Mouse (Mus musculus): ENCODE data around the gene Wdr37. TPM values are rescaled to one million over a fixed set of nuclear protein-coding genes. Genes with fewer than 3 reads are reported as not detected.
A peak's percentile ranks its signal among the peaks of the same experiment; 100 is the strongest.

The Wdr37 gene
- polyA plus RNA-seq, 1 experiment from 2014 or later = 43.4 TPM

DNA sequence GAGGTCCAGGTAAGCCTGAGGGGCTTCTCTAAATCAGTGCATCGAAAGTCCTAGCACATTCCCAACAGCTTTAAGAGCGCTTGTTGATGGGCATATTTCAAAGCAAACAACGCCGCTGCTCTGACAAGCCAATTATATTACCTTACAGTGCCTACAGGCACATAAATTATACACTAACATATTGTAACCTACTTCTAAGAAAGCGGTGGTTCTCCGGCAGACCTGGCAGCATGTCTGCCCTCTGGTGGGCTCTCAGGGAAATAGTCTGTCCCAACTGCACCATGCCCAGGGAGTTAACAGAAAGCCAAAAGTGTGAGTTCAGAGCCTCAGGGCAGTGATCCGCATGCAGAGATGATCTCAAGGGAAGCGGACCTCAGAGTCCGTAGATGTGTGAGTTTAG, 86.5 kb downstream of the Wdr37 start:
- Histone ChIP-seq H3K9ac (no peak overlapping the region), H3K27ac (no peak overlapping the region), H3K9me3 (replicated peaks) (no peaks in the 10 kb centered on the region), H3K4me2 (no peak overlapping the region), H3K4me1 (no peaks in the 10 kb centered on the region), H3K27me3 (no peaks in the 10 kb centered on the region), H3K4me3 (no peak overlapping the region), H3K36me3 (ENCODE audit: poor library complexity, severe bottlenecking) (no peaks in the 10 kb centered on the region)
- WGBS = 47% methylated on average over 9 of the region's 9 CpGs
- peak; percentile 81 for ATAC-seq

DNA sequence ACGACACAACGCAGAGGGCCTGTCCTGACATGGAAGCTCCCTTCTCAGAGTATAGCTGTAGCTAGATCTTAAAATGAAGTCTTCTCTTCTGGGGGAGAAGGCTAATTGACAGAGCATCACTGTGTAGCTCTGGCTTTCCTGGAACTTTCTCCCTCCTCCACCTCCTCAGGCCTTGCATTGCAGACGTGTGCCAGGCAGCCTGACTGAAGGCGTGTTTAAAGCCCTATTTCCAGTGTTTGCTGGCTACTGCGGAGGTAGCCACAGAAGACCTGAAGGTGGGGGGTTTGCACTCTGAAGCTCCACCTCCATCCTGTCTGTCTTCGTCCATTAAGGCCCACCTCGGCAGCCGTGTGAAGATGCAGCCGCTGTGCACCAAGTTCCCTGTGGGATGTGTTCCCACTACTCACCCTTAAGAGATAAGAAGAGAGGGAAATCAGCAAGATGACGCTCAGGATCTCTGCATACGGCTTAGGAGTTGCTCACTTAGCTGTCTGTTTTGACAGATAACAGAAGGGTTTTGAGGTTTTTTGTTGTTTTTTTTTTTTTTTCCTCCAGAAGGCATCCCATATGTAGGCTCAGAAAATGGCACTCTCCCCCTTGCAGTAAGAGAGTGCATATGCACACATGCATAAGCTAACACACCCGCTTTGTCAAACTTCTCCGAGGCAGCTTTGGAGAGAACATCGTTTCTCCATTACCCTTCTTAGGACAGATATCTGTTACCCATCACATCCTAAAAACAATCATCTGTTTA, 87.2 kb downstream of the Wdr37 start:
- WGBS = 84% methylated on average over 14 of the region's 14 CpGs
- no peak overlapping the region for H3K9ac ChIP-seq
- H3K27ac ChIP-seq = no peak overlapping the region
- peak; percentile 70; the same call in 1 of the 2 replicates for ATAC-seq
- H3K4me3 ChIP-seq = no peak overlapping the region
- no peaks in the 10 kb centered on the region for H3K9me3 ChIP-seq (replicated peaks)
- H3K27me3 ChIP-seq = no peaks in the 10 kb centered on the region
- no peaks in the 10 kb centered on the region for H3K36me3 ChIP-seq (ENCODE audit: poor library complexity, severe bottlenecking)
- H3K4me1 ChIP-seq = no peaks in the 10 kb centered on the region
- no peak overlapping the region for H3K4me2 ChIP-seq

DNA sequence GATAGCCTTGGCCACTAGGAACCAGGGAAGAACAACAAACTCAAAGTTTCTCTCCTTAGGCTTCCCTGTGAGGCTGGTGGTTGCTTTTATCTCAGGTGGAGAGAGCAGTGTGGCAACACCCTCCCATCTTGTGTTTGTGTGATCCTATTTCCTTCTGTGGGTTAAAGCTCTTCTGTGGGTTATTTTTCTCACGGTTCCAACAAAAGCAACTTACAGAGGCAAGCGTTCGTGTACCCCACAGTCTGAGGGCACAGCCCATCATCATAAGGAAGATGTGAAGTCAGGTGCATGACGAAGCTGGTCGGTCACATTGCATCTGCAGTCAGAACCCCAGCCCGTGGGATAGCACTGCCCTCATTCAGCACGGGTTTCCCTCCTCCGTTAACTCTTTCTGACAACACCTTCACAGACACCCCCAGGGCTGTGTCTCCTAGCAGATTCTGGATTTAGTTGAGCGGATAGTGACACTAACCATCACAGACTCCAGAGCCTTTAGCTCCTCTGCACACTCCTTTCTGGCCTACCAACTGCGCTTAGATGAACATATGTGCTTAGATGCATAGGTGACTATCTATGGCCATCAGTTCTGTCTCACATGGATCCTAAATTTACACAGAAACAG, 87.9 kb downstream of the Wdr37 start:
- WGBS = 89% methylated on average over 10 of the region's 10 CpGs
- no peak for ATAC-seq
- Histone ChIP-seq H3K9me3 (replicated peaks) (no peaks in the 10 kb centered on the region), H3K4me3 (no peak overlapping the region), H3K27ac (no peak overlapping the region), H3K36me3 (ENCODE audit: poor library complexity, severe bottlenecking) (no peaks in the 10 kb centered on the region), H3K4me2 (no peak overlapping the region), H3K4me1 (no peaks in the 10 kb centered on the region), H3K27me3 (no peaks in the 10 kb centered on the region), H3K9ac (no peak overlapping the region)

DNA sequence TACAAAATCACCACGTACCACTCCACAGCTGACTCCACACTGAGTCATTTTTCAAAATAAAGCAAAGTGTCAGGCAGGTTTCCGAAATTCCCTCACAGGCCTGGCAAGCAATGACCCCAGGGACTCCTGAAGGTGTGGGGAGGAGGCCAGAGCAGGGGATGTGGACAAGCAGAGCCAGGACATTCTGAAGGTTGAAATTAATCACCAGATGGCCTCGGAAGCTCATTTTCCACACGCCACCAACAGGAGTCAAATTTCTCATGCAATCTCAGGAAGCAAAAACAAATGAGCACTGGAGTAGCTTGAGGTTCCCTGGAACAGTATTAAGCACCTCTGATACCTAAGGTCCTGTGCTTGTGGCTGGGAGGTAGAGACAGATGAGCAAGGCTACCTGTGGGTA, 89.1 kb downstream of the Wdr37 start:
- ATAC-seq = no peak
- 67% methylated on average over 4 of the region's 4 CpGs for WGBS
- no peak overlapping the region for H3K27ac ChIP-seq
- H3K4me2 ChIP-seq = no peak overlapping the region
- no peak overlapping the region for H3K4me3 ChIP-seq
- H3K9me3 ChIP-seq (replicated peaks) = no peaks in the 10 kb centered on the region
- H3K9ac ChIP-seq = no peak overlapping the region
- H3K36me3 ChIP-seq (ENCODE audit: poor library complexity, severe bottlenecking) = no peaks in the 10 kb centered on the region
- H3K27me3 ChIP-seq = no peaks in the 10 kb centered on the region
- no peaks in the 10 kb centered on the region for H3K4me1 ChIP-seq

DNA sequence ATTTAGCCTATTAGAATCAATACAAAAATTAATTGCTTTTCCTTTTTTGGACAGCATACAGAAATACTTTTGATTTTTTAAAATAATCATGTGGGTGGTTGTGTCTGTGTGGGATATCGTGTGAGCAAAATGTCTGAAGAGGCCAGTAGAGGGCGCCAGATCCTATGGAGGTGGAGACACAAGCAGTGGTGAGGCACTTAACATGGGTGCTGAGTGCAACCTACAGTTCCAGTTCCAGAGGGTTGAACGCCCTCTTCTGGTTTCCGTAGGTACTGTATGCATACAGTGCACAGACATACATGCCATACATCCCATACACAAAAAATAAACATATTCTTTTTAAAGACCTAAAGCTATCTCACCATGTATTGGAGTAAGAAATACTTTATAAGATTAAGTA, 91.3 kb downstream of the Wdr37 start:
- Histone ChIP-seq H3K27me3 (no peaks in the 10 kb centered on the region), H3K9me3 (replicated peaks) (no peaks in the 10 kb centered on the region), H3K36me3 (ENCODE audit: poor library complexity, severe bottlenecking) (no peaks in the 10 kb centered on the region), H3K27ac (no peak overlapping the region), H3K4me3 (no peak overlapping the region), H3K4me1 (no peaks in the 10 kb centered on the region), H3K4me2 (no peak overlapping the region), H3K9ac (no peak overlapping the region)
- WGBS = 57% methylated on average over 4 of the region's 4 CpGs
- ATAC-seq = peak; percentile 7; the same call in 1 of the 2 replicates

DNA sequence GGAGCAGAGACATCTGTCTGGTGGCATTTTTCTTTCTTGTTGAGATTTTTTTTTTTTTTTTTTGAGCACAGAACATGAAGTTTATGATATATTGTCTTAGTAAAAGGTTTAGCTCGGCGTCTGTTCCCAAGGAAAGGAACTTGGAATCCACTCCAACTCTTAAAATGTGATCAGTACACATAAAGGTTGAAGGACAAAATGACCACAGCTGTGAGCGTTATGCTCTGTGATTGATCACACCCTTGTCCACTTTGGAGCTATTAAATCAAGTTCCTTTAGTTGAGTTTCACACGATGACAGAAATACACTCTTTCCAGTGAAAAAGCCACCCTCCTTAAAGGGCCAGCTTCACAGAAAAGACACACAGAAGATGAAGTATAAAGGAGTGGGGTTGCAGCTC, 101.1 kb downstream of the Wdr37 start:
- no peak for ATAC-seq
- H3K4me2 ChIP-seq = no peak overlapping the region
- 77% methylated on average over 4 of the region's 4 CpGs for WGBS
- no peaks in the 10 kb centered on the region for H3K9me3 ChIP-seq (replicated peaks)
- no peaks in the 10 kb centered on the region; the same call in 1 of the 2 replicates for H3K36me3 ChIP-seq (ENCODE audit: poor library complexity, severe bottlenecking)
- no peak overlapping the region for H3K4me3 ChIP-seq
- no peaks in the 10 kb centered on the region for H3K27me3 ChIP-seq
- no peak overlapping the region for H3K27ac ChIP-seq
- no peak overlapping the region for H3K9ac ChIP-seq
- peaks cover 9% of the 10 kb centered on the region; the same call in 1 of the 2 replicates for H3K4me1 ChIP-seq

DNA sequence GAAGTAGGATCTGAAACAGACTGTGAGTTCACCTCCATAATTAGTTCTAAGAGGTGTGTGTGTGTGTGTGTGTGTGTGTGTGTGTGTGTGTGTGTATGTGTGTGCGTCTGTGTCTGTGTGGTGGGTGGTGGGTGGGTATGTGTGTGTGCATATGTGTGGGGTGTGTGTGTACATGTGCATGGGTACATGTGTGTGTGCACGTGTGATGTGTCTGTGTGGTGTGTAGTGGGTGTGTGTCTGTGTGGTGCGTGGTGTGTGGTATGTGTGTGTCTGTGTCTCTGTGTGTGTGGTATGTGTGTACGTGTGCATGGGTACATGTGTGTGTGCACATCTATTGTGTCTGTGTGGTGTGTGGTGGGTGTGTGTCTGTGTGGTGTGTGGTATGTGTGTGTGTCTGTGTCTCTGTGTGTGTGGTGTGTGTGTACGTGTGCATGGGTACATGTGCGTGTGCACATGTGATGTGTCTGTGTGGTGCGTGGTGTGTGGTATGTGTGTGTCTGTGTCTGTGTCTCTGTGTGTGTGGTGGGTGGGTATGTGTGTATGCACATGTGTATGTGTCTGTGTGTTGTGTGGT, 102.0 kb downstream of the Wdr37 start:
- WGBS = 95% methylated on average over 7 of the region's 7 CpGs
- no peak for ATAC-seq
- peaks cover 5% of the 10 kb centered on the region; the same call in 1 of the 2 replicates for H3K4me1 ChIP-seq

DNA sequence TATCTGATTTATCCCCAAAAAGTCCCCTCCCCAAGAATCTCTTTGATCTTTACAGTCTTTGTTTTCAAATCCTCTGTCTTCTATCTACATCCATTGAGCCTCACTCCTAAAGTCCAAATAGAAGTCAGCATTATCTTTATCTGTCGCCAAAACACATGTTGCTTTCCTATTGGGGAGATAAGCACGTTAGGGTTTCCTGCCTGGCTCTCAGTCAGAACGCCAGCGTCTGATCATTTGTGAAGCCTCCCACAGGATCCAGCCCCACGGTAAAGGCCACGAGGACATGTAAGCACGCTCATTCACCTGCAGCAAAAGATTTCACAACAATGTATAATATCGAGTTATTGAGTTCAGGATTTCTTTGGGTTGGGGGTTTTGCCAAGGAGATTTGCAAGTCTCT, 110.8 kb downstream of the Wdr37 start:
- Histone ChIP-seq H3K4me1 (no peaks in the 10 kb centered on the region), H3K4me2 (no peak overlapping the region), H3K36me3 (ENCODE audit: poor library complexity, severe bottlenecking) (no peaks in the 10 kb centered on the region), H3K9me3 (replicated peaks) (no peaks in the 10 kb centered on the region), H3K27ac (no peak overlapping the region), H3K27me3 (no peaks in the 10 kb centered on the region), H3K4me3 (no peak overlapping the region), H3K9ac (no peak overlapping the region)
- ATAC-seq = no peak
- WGBS = 69% methylated on average over 8 of the region's 8 CpGs

More for the DNA sequence above, 102.0 kb downstream of the Wdr37 start:
- Histone ChIP-seq H3K27me3 (no peaks in the 10 kb centered on the region), H3K4me2 (no peak overlapping the region), H3K36me3 (ENCODE audit: poor library complexity, severe bottlenecking) (no peaks in the 10 kb centered on the region; the same call in 1 of the 2 replicates), H3K9me3 (replicated peaks) (no peaks in the 10 kb centered on the region), H3K9ac (no peak overlapping the region), H3K4me3 (no peak overlapping the region), H3K27ac (no peak overlapping the region)

Small RNA genes within 50 kb of the gene (microRNA-seq; reads per million reads assigned to microRNA genes)
- not detected for gene Gm22750

Other genes with a start within 250 kb of the Wdr37 start
- gene Idi1, start 13.6 kb upstream of the Wdr37 start, polyA plus RNA-seq (2015; fragmentation: Nextera tagmentation; extraction: Ambion mirVana) = 103 and 120 TPM in 2 replicates
- gene Gm9745, start 76.3 kb upstream of the Wdr37 start, polyA plus RNA-seq (2015; fragmentation: Nextera tagmentation; extraction: Ambion mirVana) = not detected in 2 replicates
- gene Idi2, start 81.0 kb upstream of the Wdr37 start, polyA plus RNA-seq (2015; fragmentation: Nextera tagmentation; extraction: Ambion mirVana) = 0.08 TPM in 1 of 2 replicates, not detected in the other
- 95.3 and 106 TPM in 2 replicates for gene Gtpbp4, start 124.2 kb upstream of the Wdr37 start, polyA plus RNA-seq (2015; fragmentation: Nextera tagmentation; extraction: Ambion mirVana)
- 33.6 and 39.0 TPM in 2 replicates for gene Larp4b, start 222.0 kb upstream of the Wdr37 start, polyA plus RNA-seq (2015; fragmentation: Nextera tagmentation; extraction: Ambion mirVana)